Mouse (Mus musculus) right cerebral cortex, postnatal 36 days (tissue): Measurements from ENCODE around the gene Atf4.
A peak's percentile ranks its signal among the peaks of the same experiment; 100 is the strongest.

Experiments
- DNase-seq, 2 experiments: peaks; one replicate each; pipeline ENCODE4 v3.0.0; 2022; ENCODE audit warnings: low spot score in 2 of 2, mixed read lengths in 1 of 2

The Atf4 gene

GRCm38 (mm10) chr15:80280646-80281045, 25.7 kb downstream of the Atf4 start:
- DNase-seq: no peak

- peak; percentile 57 to 58 for DNase-seq
Measured at GRCm38 (mm10) chr15:80286851-80287415, 31.9 kb downstream of the Atf4 start, which contains the start of gene Cacna1i. Gene Cacna1i, plus strand, starts transcription at chr15:80287238.

- DNase-seq: no peak
Measured at GRCm38 (mm10) chr15:80288036-80288435, 33.1 kb downstream of the Atf4 start.

GRCm38 (mm10) chr15:80289436-80289835, 34.5 kb downstream of the Atf4 start:
- DNase-seq: peak; percentile 64 to 72

GRCm38 (mm10) chr15:80297146-80297545, 42.2 kb downstream of the Atf4 start:
- no peak for DNase-seq

GRCm38 (mm10) chr15:80303779-80304178, 48.8 kb downstream of the Atf4 start:
- DNase-seq: peak; percentile 41 to 65

- DNase-seq: no peak
Measured at GRCm38 (mm10) chr15:80304188-80304587, 49.2 kb downstream of the Atf4 start.

GRCm38 (mm10) chr15:80306146-80306545, 51.2 kb downstream of the Atf4 start:
- no peak for DNase-seq
